Comparison of ENCODE assay signal across 21 mouse cellular contexts in genomic region chr7:100125166-100125565, GRCm38 (mm10). TPM values are rescaled to one million over a fixed set of nuclear protein-coding genes. Genes with fewer than 3 reads are reported as not detected.
DNase-seq lines count a peak whose midpoint lies in the region; ATAC-seq and TF ChIP-seq lines count a peak whose summit lies in the region.
"Had no signal": no experiment of that assay in that cellular context is flagged by ENCODE, and none has a peak within 500 bp of the region (broad histone marks: within the 10 kb centered on the region; RNA-seq: fewer than 3 reads in every experiment).

No protein-coding gene starts in this region.

- H3K79me2 ChIP-seq in CH12.LX (replicated peaks; ENCODE audit: control insufficient read depth, extremely low read depth, insufficient read depth, poor library complexity, severe bottlenecking), result peaks cover 6% of the 10 kb centered on the region

- ATAC-seq in kidney, embryonic 14.5 days (ENCODE audit: low FRiP score, low TSS enrichment), result no peak
- ATAC-seq: forebrain, embryonic 13.5 days had no signal

- no peak for TF ChIP-seq RAD21 in CH12.LX (IDR thresholded peaks at IDR 0.05; ENCODE audit: low read depth, low read length)

- no peak for TF ChIP-seq POLR2A in CH12.LX (IDR thresholded peaks at IDR 0.05; ENCODE audit: low read depth, low read length)

- no peaks in the 10 kb centered on the region for H3K9me3 ChIP-seq in kidney, embryonic 14.5 days (ENCODE audit: control insufficient read depth, low read length)
- peaks cover 12% of the 10 kb centered on the region for H3K9me3 ChIP-seq in CH12.LX (replicated peaks; ENCODE audit: low read length)
- H3K9me3 ChIP-seq: embryonic facial prominence, embryonic 12.5 days; forebrain, embryonic 13.5 days; heart, embryonic 15.5 days; hindbrain, embryonic 12.5 days had no signal

- WGBS in kidney, embryonic 14.5 days, result 75% methylated on average over 4 of the region's 4 CpGs

- no peak overlapping the region for H3K27ac ChIP-seq in kidney, embryonic 14.5 days (ENCODE audit: low read depth, low read length)
- H3K27ac ChIP-seq in CH12.LX (ENCODE audit: insufficient read depth, low read depth), result peak overlapping the region; percentile 47; the same call in 1 of the 2 replicates
- H3K27ac ChIP-seq: embryonic facial prominence, embryonic 12.5 days; forebrain, embryonic 13.5 days; gastrocnemius, adult 2 months; heart, embryonic 15.5 days; hindbrain, embryonic 12.5 days had no signal

- no peak for TF ChIP-seq CTCF in CH12.LX (conservative IDR thresholded peaks at IDR 0.05 in 1 of 2, IDR thresholded peaks at IDR 0.05 in 1 of 2; ENCODE audit: low read depth in 2 of 2, low read length in 2 of 2)

- no peak for TF ChIP-seq EP300 in CH12.LX (IDR thresholded peaks at IDR 0.05; ENCODE audit: low read length)

- H3K4me3 ChIP-seq in kidney, embryonic 14.5 days (ENCODE audit: low read length), result no peak overlapping the region
- H3K4me3 ChIP-seq in CH12.LX (replicated peaks in 1 of 3; ENCODE audit: low read depth in 2 of 3, low read length in 2 of 3, poor library complexity in 1 of 3), result no peak overlapping the region
- H3K4me3 ChIP-seq: embryonic facial prominence, embryonic 12.5 days; forebrain, embryonic 13.5 days; gastrocnemius, adult 2 months; heart, embryonic 15.5 days; hindbrain, embryonic 12.5 days had no signal

- H3K4me1 ChIP-seq in kidney, embryonic 14.5 days (ENCODE audit: control insufficient read depth, insufficient read depth, low read length), result 0 out of 2 replicates have a peak, but pooled peaks cover 3% of the 10 kb centered on the region
- peaks cover 8 to 57% of the 10 kb centered on the region in 2 experiments; a peak in 3 of 4 replicates for H3K4me1 ChIP-seq in CH12.LX (ENCODE audit: control insufficient read depth in 1 of 2, insufficient read depth in 2 of 2)

- no peaks in the 10 kb centered on the region for H3K36me3 ChIP-seq in kidney, embryonic 14.5 days (ENCODE audit: control insufficient read depth, insufficient read depth, low read length)
- H3K36me3 ChIP-seq in CH12.LX (replicated peaks in 1 of 2; ENCODE audit: control insufficient read depth in 1 of 2, insufficient read depth in 1 of 2, low read length in 1 of 2), result no peaks in the 10 kb centered on the region
- H3K36me3 ChIP-seq: embryonic facial prominence, embryonic 12.5 days; heart, embryonic 15.5 days; hindbrain, embryonic 12.5 days had no signal

- DNase-seq in heart, postnatal 4 days, result peak; percentile 32
- no peak for DNase-seq in heart, adult 8-10 months (ENCODE audit: low spot score)
- DNase-seq in kidney, postnatal 36 days, result peak; percentile 12 to 46
- no peak for DNase-seq in CH12.LX (ENCODE audit: extremely low read depth)
- DNase-seq in Muller cell, postnatal 12 days (ENCODE audit: inconsistent ontology term), result peak; percentile 20
- DNase-seq in left cerebral cortex, postnatal 14 days (ENCODE audit: low spot score in 2 of 2), result no peak
- DNase-seq: adrenal gland, postnatal 10 days; cerebellum, adult 2 months; cerebellum, postnatal 25 days; gastrocnemius, adult 2 months; kidney, adult 18-20 months; lung, postnatal 14 days; midbrain, embryonic 14.5 days; thymus, postnatal 25 days had no signal

- no peak overlapping the region for H3K4me2 ChIP-seq in kidney, embryonic 14.5 days (replicated peaks; ENCODE audit: low read depth, low read length)
- 0 out of 2 replicates have a peak overlapping the region, but pooled peaks have one; percentile 7 for H3K4me2 ChIP-seq in CH12.LX (ENCODE audit: insufficient read depth, low read depth, poor library complexity, severe bottlenecking)
- H3K4me2 ChIP-seq: embryonic facial prominence, embryonic 12.5 days; forebrain, embryonic 13.5 days; heart, embryonic 15.5 days; hindbrain, embryonic 12.5 days had no signal

- in situ Hi-C loops in CH12.LX (cut with MboI; ENCODE audit: low pct_ligation_motif_present, low pct_unique_long_range_greater_than_20kb, low sequenced_read_pairs), result no loop called here

- H3K9ac ChIP-seq in kidney, embryonic 14.5 days (ENCODE audit: low read depth, low read length), result no peak overlapping the region
- no peak overlapping the region for H3K9ac ChIP-seq in CH12.LX (ENCODE audit: insufficient read depth, low read depth)
- H3K9ac ChIP-seq: embryonic facial prominence, embryonic 12.5 days; forebrain, embryonic 13.5 days; heart, embryonic 15.5 days; hindbrain, embryonic 12.5 days had no signal

- dilution Hi-C loops in CH12.LX (cut with MboI; ENCODE audit: extremely low pct_ligation_motif_present, extremely low pct_unique_long_range_greater_than_20kb, low sequenced_read_pairs), result no loop called here

- H3K27me3 ChIP-seq in kidney, embryonic 14.5 days (ENCODE audit: control insufficient read depth, insufficient read depth, low read length), result no peaks in the 10 kb centered on the region
- no peaks in the 10 kb centered on the region for H3K27me3 ChIP-seq in CH12.LX (replicated peaks)
- H3K27me3 ChIP-seq: embryonic facial prominence, embryonic 12.5 days; forebrain, embryonic 13.5 days; heart, embryonic 15.5 days; hindbrain, embryonic 12.5 days had no signal

- intact Hi-C loops in left cerebral cortex, postnatal 14 days (cut with DNase I), result no loop called here

TF ChIP-seq in CH12.LX, 34 proteins besides CTCF, POLR2A, EP300 and RAD21:
- TF ChIP-seq MEF2A (IDR thresholded peaks at IDR 0.05; ENCODE audit: borderline replicate concordance, low read depth, low read length) (no peak), ZNF384 (IDR thresholded peaks at IDR 0.05; ENCODE audit: low read depth, low read length) (0 out of 2 replicates have a peak, but pooled peaks have one; percentile 15), CHD1 (IDR thresholded peaks at IDR 0.05; ENCODE audit: low read depth, low read length) (no peak)

RNA-seq across cellular contexts. Expression of gene Pold3, which starts 3.8 kb away (rescaled TPM):
- total RNA-seq in heart, postnatal 4 days (2021), result 10 to 100 TPM; 28.9 to 29.1 TPM
- total RNA-seq in heart, adult 8-10 months (2022), result 1 to 10 TPM; 7.5 to 9.4 (median 8.9) TPM
- polyA plus RNA-seq in kidney, embryonic 14.5 days (2014; fragmentation: Nextera tagmentation; extraction: Ambion mirVana), result 59.5 and 67.7 TPM in 2 replicates
- 59.5 and 61.0 TPM in 2 replicates for total RNA-seq in CH12.LX (2012; rRNA removed)
- 88.0 and 94.3 TPM in 2 replicates for total RNA-seq in CH12.LX (2014; rRNA removed)
- polyA plus RNA-seq in CH12.LX (2012; ENCODE audit: insufficient read length, low read depth), result 120 and 121 TPM in 2 replicates
- 10 to 100 TPM; 25.7 to 31.7 TPM for total RNA-seq in left cerebral cortex, postnatal 14 days (2021)

RNA-seq across cellular contexts. Expression of gene Lipt2, which starts 33.9 kb away (rescaled TPM):
- 1 to 10 TPM; 6.8 to 7.7 TPM for total RNA-seq in heart, postnatal 4 days (2021)
- 1 to 10 TPM; 4.4 to 6.3 (median 5.4) TPM for total RNA-seq in heart, adult 8-10 months (2022)
- 27.0 and 34.2 TPM in 2 replicates for polyA plus RNA-seq in kidney, embryonic 14.5 days (2014; fragmentation: Nextera tagmentation; extraction: Ambion mirVana)
- 5.3 and 5.7 TPM in 2 replicates for total RNA-seq in CH12.LX (2012; rRNA removed)
- total RNA-seq in CH12.LX (2014; rRNA removed), result 15.0 and 15.4 TPM in 2 replicates
- 7.7 and 10.3 TPM in 2 replicates for polyA plus RNA-seq in CH12.LX (2012; ENCODE audit: insufficient read length, low read depth)
- total RNA-seq in left cerebral cortex, postnatal 14 days (2021), result 1 to 10 TPM; 4.3 to 5.5 TPM

RNA-seq across cellular contexts. Expression of gene Kcne3, which starts 51.1 kb away (rescaled TPM):
- 1 to 10 TPM; 1.8 to 3.8 TPM for total RNA-seq in heart, postnatal 4 days (2021)
- 1 to 10 TPM in 1 of 4 experiments, under 1 TPM in 3; 0.28 to 1.5 (median 0.66) TPM for total RNA-seq in heart, adult 8-10 months (2022)
- 2.4 and 4.9 TPM in 2 replicates for polyA plus RNA-seq in kidney, embryonic 14.5 days (2014; fragmentation: Nextera tagmentation; extraction: Ambion mirVana)
- total RNA-seq in CH12.LX (2012; rRNA removed) (not detected in 2 replicates), CH12.LX (2014; rRNA removed) (not detected in 2 replicates)
- polyA plus RNA-seq in CH12.LX (2012; ENCODE audit: insufficient read length, low read depth), result not detected in 2 replicates
- total RNA-seq in left cerebral cortex, postnatal 14 days (2021), result not detected
- total RNA-seq: layer of hippocampus, postnatal 14 days had no signal
- polyA plus RNA-seq: C2C12; cerebellum, adult 2 months had no signal

Comparison
In these comparisons a context has a peak if more than half of its experiments do, and no peak if none do; other contexts are left out.
1. DNase-seq: peak in heart, postnatal 4 days (single experiment), kidney, postnatal 36 days (2 of 2) and Muller cell, postnatal 12 days (single experiment); none in heart, adult 8-10 months (single experiment), CH12.LX (single experiment) and left cerebral cortex, postnatal 14 days (0 of 2).